Comparison of ENCODE assay signal across 16 mouse cellular contexts in the genomic region with DNA sequence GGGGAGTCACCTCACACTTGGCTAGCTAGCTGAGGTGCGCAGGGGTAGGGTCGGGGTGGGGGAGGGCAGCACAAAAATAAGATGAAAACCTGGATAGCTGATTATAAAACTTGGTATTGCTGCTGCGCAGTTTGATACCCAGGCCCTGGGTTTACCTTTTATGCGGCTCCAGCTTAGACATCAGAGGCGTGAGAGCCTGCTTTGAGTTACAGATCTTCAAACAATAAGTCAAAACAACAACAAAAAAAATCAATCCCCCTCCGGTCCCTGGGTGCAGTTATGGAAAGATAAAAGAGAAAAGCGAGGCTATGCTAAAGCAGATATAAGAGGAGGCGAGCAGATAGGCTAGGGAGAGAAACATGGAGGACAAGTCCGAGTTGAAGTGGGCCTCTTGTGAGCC. TPM values are rescaled to one million over a fixed set of nuclear protein-coding genes. Genes with fewer than 3 reads are reported as not detected.
DNase-seq lines count a peak whose midpoint lies in the region; ATAC-seq and TF ChIP-seq lines count a peak whose summit lies in the region.
"Had no signal": no experiment of that assay in that cellular context is flagged by ENCODE, and none has a peak within 500 bp of the region (broad histone marks: within the 10 kb centered on the region; RNA-seq: fewer than 3 reads in every experiment).

No protein-coding gene starts in this region.

- H3K4me2 ChIP-seq in forebrain, embryonic 14.5 days (ENCODE audit: low read length) = no peak overlapping the region
- H3K4me2 ChIP-seq in forebrain, postnatal 0 days (ENCODE audit: low read depth) = no peak overlapping the region
- H3K4me2 ChIP-seq in embryonic facial prominence, embryonic 12.5 days (replicated peaks) = no peak overlapping the region
- H3K4me2 ChIP-seq in midbrain, embryonic 14.5 days (ENCODE audit: low read length) = peak overlapping the region; percentile 50
- no peak overlapping the region for H3K4me2 ChIP-seq in lung, postnatal 0 days (replicated peaks; ENCODE audit: low read depth, low read length)
- H3K4me2 ChIP-seq: hindbrain, embryonic 13.5 days; kidney, embryonic 15.5 days; liver, embryonic 11.5 days; lung, embryonic 14.5 days had no signal

- no peak for TF ChIP-seq POLR2A in kidney, adult 2 months (IDR thresholded peaks at IDR 0.05; ENCODE audit: low read depth, low read length)

- no peak for TF ChIP-seq CTCF in forebrain, postnatal 0 days (IDR thresholded peaks at IDR 0.05; ENCODE audit: low read depth)
- TF ChIP-seq CTCF in kidney, adult 2 months (conservative IDR thresholded peaks at IDR 0.05; ENCODE audit: insufficient read depth, insufficient read length, low read depth, low read length) = no peak
- TF ChIP-seq CTCF in lung, postnatal 0 days (IDR thresholded peaks at IDR 0.05) = no peak

- TF ChIP-seq EP300 in lung, postnatal 0 days (IDR thresholded peaks at IDR 0.05) = no peak

- DNase-seq in forebrain, embryonic 14.5 days (ENCODE audit: low spot score) = no peak
- DNase-seq in forebrain, postnatal 0 days = no peak
- peak; percentile 47 for DNase-seq in A20 (ENCODE audit: low read depth, low spot score)
- DNase-seq in midbrain, embryonic 14.5 days = no peak
- no peak for DNase-seq in kidney, adult 2 months
- no peak for DNase-seq in lung, postnatal 0 days (ENCODE audit: low spot score)
- DNase-seq: adrenal gland, postnatal 36 days; cerebellum, adult 9-10 months; gastrocnemius, postnatal 14 days; lung, embryonic 14.5 days; right cerebral cortex, postnatal 14 days had no signal

- peaks cover 48% of the 10 kb centered on the region for H3K4me1 ChIP-seq in forebrain, embryonic 14.5 days (ENCODE audit: control insufficient read depth, insufficient read depth, low read length)
- peaks cover 13% of the 10 kb centered on the region for H3K4me1 ChIP-seq in forebrain, postnatal 0 days (ENCODE audit: insufficient read depth)
- peaks cover 61% of the 10 kb centered on the region for H3K4me1 ChIP-seq in embryonic facial prominence, embryonic 12.5 days
- peaks cover 63% of the 10 kb centered on the region for H3K4me1 ChIP-seq in midbrain, embryonic 14.5 days (ENCODE audit: control insufficient read depth, insufficient read depth, low read length)
- no peaks in the 10 kb centered on the region; the same call in 1 of the 2 replicates for H3K4me1 ChIP-seq in kidney, adult 2 months (ENCODE audit: control insufficient read depth, insufficient read depth, low read length)
- no peaks in the 10 kb centered on the region for H3K4me1 ChIP-seq in lung, postnatal 0 days (ENCODE audit: insufficient read depth, low read depth, low read length)

- H3K27me3 ChIP-seq in forebrain, embryonic 14.5 days (replicated peaks; ENCODE audit: control insufficient read depth, insufficient read depth, low read length) = no peaks in the 10 kb centered on the region
- no peaks in the 10 kb centered on the region for H3K27me3 ChIP-seq in forebrain, postnatal 0 days (ENCODE audit: insufficient read depth, low read length)
- no peaks in the 10 kb centered on the region for H3K27me3 ChIP-seq in embryonic facial prominence, embryonic 12.5 days
- no peaks in the 10 kb centered on the region for H3K27me3 ChIP-seq in midbrain, embryonic 14.5 days (ENCODE audit: control insufficient read depth, insufficient read depth, low read length)
- H3K27me3 ChIP-seq in kidney, adult 2 months (replicated peaks; ENCODE audit: control insufficient read depth, insufficient read depth, low read length) = 0 out of 2 replicates have a peak, but pooled peaks cover under 1% of the 10 kb centered on the region
- H3K27me3 ChIP-seq in lung, postnatal 0 days (replicated peaks; ENCODE audit: insufficient read depth, low read length) = no peaks in the 10 kb centered on the region
- H3K27me3 ChIP-seq: kidney, embryonic 15.5 days; Patski had no signal

- 46% methylated on average over 9 of the region's 9 CpGs for WGBS in forebrain, embryonic 14.5 days
- 53% methylated on average over 9 of the region's 9 CpGs for WGBS in forebrain, postnatal 0 days
- WGBS in embryonic facial prominence, embryonic 12.5 days = 67% methylated on average over 9 of the region's 9 CpGs
- WGBS in midbrain, embryonic 14.5 days = 44% methylated on average over 9 of the region's 9 CpGs
- 88% methylated on average over 9 of the region's 9 CpGs for WGBS in kidney, adult 2 months
- WGBS in lung, postnatal 0 days = 75% methylated on average over 9 of the region's 9 CpGs

- peak overlapping the region; percentile 35; the same call in 1 of the 2 replicates for H3K27ac ChIP-seq in forebrain, embryonic 14.5 days (ENCODE audit: low read depth, low read length)
- H3K27ac ChIP-seq in forebrain, postnatal 0 days (ENCODE audit: low read depth, low read length) = no peak overlapping the region
- peak overlapping the region; percentile 12; the same call in 1 of the 2 replicates for H3K27ac ChIP-seq in embryonic facial prominence, embryonic 12.5 days
- H3K27ac ChIP-seq in midbrain, embryonic 14.5 days (replicated peaks; ENCODE audit: low read depth, low read length) = peak overlapping the region; percentile 76
- no peak overlapping the region for H3K27ac ChIP-seq in kidney, adult 2 months (ENCODE audit: insufficient read depth, low read depth, low read length)
- no peak overlapping the region for H3K27ac ChIP-seq in lung, postnatal 0 days (ENCODE audit: low read length)
- H3K27ac ChIP-seq: kidney, embryonic 15.5 days had no signal

- no peak overlapping the region for H3K9ac ChIP-seq in forebrain, embryonic 14.5 days (ENCODE audit: low read length)
- H3K9ac ChIP-seq in forebrain, postnatal 0 days = no peak overlapping the region
- H3K9ac ChIP-seq in embryonic facial prominence, embryonic 12.5 days = no peak overlapping the region
- H3K9ac ChIP-seq in midbrain, embryonic 14.5 days (replicated peaks; ENCODE audit: low read length) = no peak overlapping the region
- no peak overlapping the region for H3K9ac ChIP-seq in lung, postnatal 0 days (replicated peaks; ENCODE audit: low read depth)
- H3K9ac ChIP-seq: kidney, embryonic 15.5 days; lung, embryonic 14.5 days had no signal

- H3K9me3 ChIP-seq in forebrain, embryonic 14.5 days (replicated peaks; ENCODE audit: control insufficient read depth, low read length) = no peaks in the 10 kb centered on the region
- no peaks in the 10 kb centered on the region for H3K9me3 ChIP-seq in forebrain, postnatal 0 days (ENCODE audit: low read length)
- no peaks in the 10 kb centered on the region for H3K9me3 ChIP-seq in embryonic facial prominence, embryonic 12.5 days
- no peaks in the 10 kb centered on the region for H3K9me3 ChIP-seq in midbrain, embryonic 14.5 days (ENCODE audit: control insufficient read depth, low read length)
- no peaks in the 10 kb centered on the region for H3K9me3 ChIP-seq in lung, postnatal 0 days (ENCODE audit: low read length)
- H3K9me3 ChIP-seq: hindbrain, embryonic 13.5 days; kidney, embryonic 15.5 days had no signal

- no peak overlapping the region for H3K4me3 ChIP-seq in forebrain, embryonic 14.5 days (ENCODE audit: low read depth, low read length)
- no peak overlapping the region for H3K4me3 ChIP-seq in forebrain, postnatal 0 days (ENCODE audit: low read depth, low read length)
- H3K4me3 ChIP-seq in embryonic facial prominence, embryonic 12.5 days = no peak overlapping the region
- H3K4me3 ChIP-seq in midbrain, embryonic 14.5 days (replicated peaks; ENCODE audit: low read depth, low read length) = no peak overlapping the region
- H3K4me3 ChIP-seq in kidney, adult 2 months (ENCODE audit: insufficient read depth, low read depth, low read length) = no peak overlapping the region
- H3K4me3 ChIP-seq in lung, postnatal 0 days (ENCODE audit: low read depth, low read length) = no peak overlapping the region
- H3K4me3 ChIP-seq: hindbrain, embryonic 13.5 days; kidney, embryonic 15.5 days had no signal

- no peak for ATAC-seq in forebrain, embryonic 14.5 days
- ATAC-seq in forebrain, postnatal 0 days = no peak
- no peak for ATAC-seq in embryonic facial prominence, embryonic 12.5 days (ENCODE audit: insufficient number of reproducible peaks, insufficient read depth, low FRiP score, low TSS enrichment)
- no peak for ATAC-seq in midbrain, embryonic 14.5 days (ENCODE audit: low FRiP score, low TSS enrichment)
- no peak for ATAC-seq in lung, postnatal 0 days
- ATAC-seq: Patski had no signal

- no peaks in the 10 kb centered on the region for H3K36me3 ChIP-seq in forebrain, embryonic 14.5 days (ENCODE audit: control insufficient read depth, insufficient read depth, low read length)
- no peaks in the 10 kb centered on the region for H3K36me3 ChIP-seq in forebrain, postnatal 0 days (ENCODE audit: insufficient read depth)
- no peaks in the 10 kb centered on the region for H3K36me3 ChIP-seq in embryonic facial prominence, embryonic 12.5 days
- no peaks in the 10 kb centered on the region for H3K36me3 ChIP-seq in midbrain, embryonic 14.5 days (ENCODE audit: control insufficient read depth, insufficient read depth, low read length)
- no peaks in the 10 kb centered on the region for H3K36me3 ChIP-seq in kidney, adult 2 months (ENCODE audit: control insufficient read depth, insufficient read depth, low read length)
- H3K36me3 ChIP-seq in lung, postnatal 0 days (ENCODE audit: insufficient read depth, low read length) = no peaks in the 10 kb centered on the region
- H3K36me3 ChIP-seq: hindbrain, embryonic 13.5 days; kidney, embryonic 15.5 days had no signal

RNA-seq across cellular contexts. Expression of gene Lef1, which starts 28.0 kb away (rescaled TPM):
- 15.6 and 16.5 TPM in 2 replicates for polyA plus RNA-seq in forebrain, embryonic 14.5 days (2014; fragmentation: Nextera tagmentation; extraction: Ambion mirVana)
- total RNA-seq in forebrain, postnatal 0 days (2014; rRNA removed) = 6.6 and 12.1 TPM in 2 replicates
- polyA plus RNA-seq in forebrain, postnatal 0 days (2015; fragmentation: Nextera tagmentation; extraction: Ambion mirVana) = 9.3 and 15.3 TPM in 2 replicates
- 107 TPM in 2 replicates for polyA plus RNA-seq in embryonic facial prominence, embryonic 12.5 days (2016; fragmentation: Nextera tagmentation; extraction: Ambion mirVana)
- polyA plus RNA-seq in midbrain, embryonic 14.5 days (2014; fragmentation: Nextera tagmentation; extraction: Ambion mirVana) = 75.4 and 93.8 TPM in 2 replicates
- polyA plus RNA-seq in kidney, adult 2 months (2012; rRNA removed) = 2.3 and 8.4 TPM in 2 replicates
- polyA plus RNA-seq in lung, postnatal 0 days (2015; fragmentation: Nextera tagmentation; extraction: Ambion mirVana) = 6.1 and 6.2 TPM in 2 replicates

Comparison
In these comparisons a context has a peak if more than half of its experiments do, and no peak if none do; other contexts are left out.
1. H3K27ac ChIP-seq: peak in forebrain, embryonic 14.5 days (single experiment), embryonic facial prominence, embryonic 12.5 days (single experiment) and midbrain, embryonic 14.5 days (single experiment); none in forebrain, postnatal 0 days (single experiment), kidney, adult 2 months (single experiment) and lung, postnatal 0 days (single experiment).